Mouse (Mus musculus) megakaryocyte-erythroid progenitor cell, adult 5-6 weeks (primary cell): ENCODE data around the gene Gon7. TPM values are rescaled to one million over a fixed set of nuclear protein-coding genes. Genes with fewer than 3 reads are reported as not detected.
A peak's percentile ranks its signal among the peaks of the same experiment; 100 is the strongest.

ENCODE experiments used
- ATAC-seq: replicated peaks from 2 replicates; pipeline ENCODE4 v1.8.0; 2016; ENCODE audit warnings: mild to moderate bottlenecking, inconsistent platforms; ENCODE audit not compliant: severe bottlenecking, poor library complexity, low FRiP score, low TSS enrichment
- total RNA-seq, 2 experiments: library from RNA; stranded (forward) in 1 of 2; stranded (reverse) in 1 of 2; fragments of 200-1000, 215-1000 nt in 1 of 2; fragments of >200 nt in 1 of 2; fragmentation: Nextera tagmentation in 1 of 2; gene quantifications; 2 replicates each; pipeline ENCODE4 v1.2.3; 2014 to 2017

Gene Gon7
- total RNA-seq, 2 experiments from 2014 or later, result 21.1 to 28.1 TPM

GRCm38 (mm10) chr12:102743589-102744574 lies 13.7 kb downstream of the Gon7 start, which contains the start of the genes Moap1 and Tmem251:
Moap1 (minus strand) TSS chr12:102743661.
Tmem251 (plus strand) TSS chr12:102743762.
- ATAC-seq, result peak; percentile 90

GRCm38 (mm10) chr12:102743036-102743588 lies 14.5 kb downstream of the Gon7 start:
- ATAC-seq, result peak; percentile 42

GRCm38 (mm10) chr12:102742056-102742455 lies 15.5 kb downstream of the Gon7 start:
- ATAC-seq, result no peak

- ATAC-seq, result no peak
These were observed 17.3 kb downstream of the Gon7 start for GRCm38 (mm10) chr12:102740285-102740684.

GRCm38 (mm10) chr12:102739096-102739495 lies 18.5 kb downstream of the Gon7 start:
- no peak for ATAC-seq

- ATAC-seq, result peak; percentile 80
These were observed 24.2 kb downstream of the Gon7 start for GRCm38 (mm10) chr12:102733381-102733780.

- no peak for ATAC-seq
These were observed 26.6 kb downstream of the Gon7 start for GRCm38 (mm10) chr12:102730798-102731619.

GRCm38 (mm10) chr12:102729855-102730797 lies 27.5 kb downstream of the Gon7 start:
- peak; percentile 63 for ATAC-seq

- ATAC-seq, result no peak
These were observed 31.8 kb downstream of the Gon7 start for GRCm38 (mm10) chr12:102725761-102726175.

GRCm38 (mm10) chr12:102725146-102725545 lies 32.5 kb downstream of the Gon7 start:
- ATAC-seq, result no peak

- no peak for ATAC-seq
These were observed 33.7 kb downstream of the Gon7 start for GRCm38 (mm10) chr12:102723861-102724260.

- ATAC-seq, result no peak
These were observed 34.6 kb downstream of the Gon7 start for GRCm38 (mm10) chr12:102722966-102723365.

GRCm38 (mm10) chr12:102722451-102722850 lies 35.2 kb downstream of the Gon7 start:
- no peak for ATAC-seq

GRCm38 (mm10) chr12:102719552-102720315 lies 37.9 kb downstream of the Gon7 start:
- ATAC-seq, result peak; percentile 66; the same call in 1 of the 2 replicates

- peak; percentile 59 for ATAC-seq
These were observed 42.8 kb downstream of the Gon7 start for GRCm38 (mm10) chr12:102714654-102715395.

- no peak for ATAC-seq
These were observed 43.5 kb downstream of the Gon7 start for GRCm38 (mm10) chr12:102714116-102714515.
